Mouse (Mus musculus) heart, embryonic 14.5 days (tissue): ENCODE measurements around the gene Gm14685. TPM values are rescaled to one million over a fixed set of nuclear protein-coding genes. Genes with fewer than 3 reads are reported as not detected.
"Not testable (repeated sequence)": the region's sequence is repeated elsewhere in the genome, so short reads cannot be mapped to it uniquely, and the experiment has no call there.

Experiments
- ATAC-seq: fragments of 200-750 bp; cut with Nextera tagmentation; 2 replicates; pipeline ENCODE4 v1.8.0; 2017; ENCODE audit warnings: low read depth, moderate TSS enrichment; ENCODE audit not compliant: insufficient number of reproducible peaks, insufficient read depth, low FRiP score
- H3K27ac ChIP-seq, 2 experiments: fragments of 200-500 bp in 1 of 2; fragments of 300-500 bp in 1 of 2; sonication (generic) in 1 of 2; replicated peaks in 1 of 2; 2 replicates each; pipeline ENCODE4 v1.5.1; 2012 to 2014; ENCODE audit warnings: low read depth in 2 of 2, low read length in 2 of 2, control low read depth in 1 of 2, mild to moderate bottlenecking in 1 of 2, mixed read lengths in 1 of 2; ENCODE audit not compliant: control insufficient read depth in 1 of 2, insufficient read depth in 1 of 2
- H3K27me3 ChIP-seq: fragments of 300-500 bp; sonication (generic); 2 replicates; pipeline ENCODE4 v1.6.1; 2014; ENCODE audit warnings: mild to moderate bottlenecking, low read length, control low read depth; ENCODE audit not compliant: control insufficient read depth, insufficient read depth
- H3K36me3 ChIP-seq: fragments of 300-500 bp; sonication (generic); 2 replicates; pipeline ENCODE4 v1.6.1; 2014; ENCODE audit warnings: mild to moderate bottlenecking, control low read depth, low read length, mixed read lengths; ENCODE audit not compliant: control insufficient read depth, insufficient read depth
- H3K4me1 ChIP-seq, 2 experiments: fragments of 200-500 bp in 1 of 2; fragments of 300-500 bp in 1 of 2; sonication (generic) in 1 of 2; 2 replicates each; pipeline ENCODE4 v1.6.1; 2012 to 2014; ENCODE audit warnings: low read length in 2 of 2, control low read depth in 1 of 2, mixed read lengths in 1 of 2; ENCODE audit not compliant: control insufficient read depth in 2 of 2, insufficient read depth in 2 of 2
- H3K4me2 ChIP-seq: fragments of 300-500 bp; sonication (generic); 2 replicates; pipeline ENCODE4 v1.6.1; 2014; ENCODE audit warnings: mild to moderate bottlenecking, low read length
- H3K4me3 ChIP-seq, 2 experiments: fragments of 200-500 bp in 1 of 2; fragments of 300-500 bp in 1 of 2; sonication (generic) in 1 of 2; 2 replicates each; pipeline ENCODE4 v1.5.1; 2012 to 2014; ENCODE audit warnings: low read length in 2 of 2, mild to moderate bottlenecking in 2 of 2, control low read depth in 1 of 2, low read depth in 1 of 2, moderate library complexity in 1 of 2; ENCODE audit not compliant: control insufficient read depth in 1 of 2, insufficient read depth in 1 of 2
- H3K9ac ChIP-seq: fragments of 300-500 bp; sonication (generic); 2 replicates; pipeline ENCODE4 v1.6.1; 2014; ENCODE audit warnings: mild to moderate bottlenecking, low read length
- H3K9me3 ChIP-seq: fragments of 300-500 bp; sonication (generic); 2 replicates; pipeline ENCODE4 v1.6.1; 2016; ENCODE audit warnings: low read length, control low read depth; ENCODE audit not compliant: control insufficient read depth
- WGBS: fragments of 180-500 bp; shearing (Covaris S2); extraction: QIAGEN DNeasy Blood & Tissue Kit; methylation state at CpG from one replicate; pipeline ENCODE4 v1.1.7; 2014; 5-methylcytosine and 5-hydroxymethylcytosine counted together
- polyA plus RNA-seq: library from polyadenylated mRNA; unstranded; fragments of >200 nt; fragmentation: Nextera tagmentation; extraction: Ambion mirVana; gene quantifications from 2 replicates; pipeline ENCODE4 v1.2.1, GENCODE M21; 2014

Gm14685 gene
- polyA plus RNA-seq, 1 experiment from 2014 or later, result not detected

DNA sequence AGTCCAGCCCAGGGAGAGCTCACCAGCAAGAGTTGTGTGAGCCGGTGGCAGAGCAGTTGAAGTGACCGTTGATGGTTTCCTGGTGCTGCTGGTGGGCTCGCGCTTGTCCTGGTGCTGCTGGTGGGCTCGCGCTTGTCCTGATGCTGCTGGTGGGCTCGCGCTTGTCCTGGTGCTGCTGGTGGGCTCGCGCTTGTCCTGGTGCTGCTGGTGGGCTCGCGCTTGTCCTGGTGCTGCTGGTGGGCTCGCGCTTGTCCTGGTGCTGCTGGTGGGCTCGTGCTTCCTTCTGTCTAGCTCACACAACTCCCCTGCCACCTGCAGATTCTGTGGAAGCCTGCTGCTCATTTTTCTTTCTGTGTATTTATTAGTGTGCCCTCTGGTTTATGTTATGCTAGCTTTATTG, 60.0 kb downstream of the Gm14685 start, which contains the start of gene Spin2d:
Gene Spin2d (minus strand): TSS at position 101 of the 400 bp plus-strand sequence.
- not testable (repeated sequence) for H3K4me3 ChIP-seq, H3K36me3 ChIP-seq, H3K9ac ChIP-seq, ATAC-seq, H3K9me3 ChIP-seq, H3K27me3 ChIP-seq, H3K4me2 ChIP-seq, H3K4me1 ChIP-seq, H3K27ac ChIP-seq
- 66% methylated on average over 6 of the region's 15 CpGs for WGBS

Other genes starting within 250 kb of the Gm14685 start
- 63.5 and 68.6 TPM in 2 replicates for gene Cetn2, start 198.6 kb upstream of the Gm14685 start, polyA plus RNA-seq
- 15.5 and 16.5 TPM in 2 replicates for gene Nsdhl, start 198.5 kb upstream of the Gm14685 start, polyA plus RNA-seq
- gene Zfp185, start 129.7 kb upstream of the Gm14685 start, polyA plus RNA-seq, result 4.6 and 4.9 TPM in 2 replicates
- gene Pnma5, start 79.9 kb upstream of the Gm14685 start, polyA plus RNA-seq, result 0.11 TPM in 1 of 2 replicates, not detected in the other
- gene Pnma3, start 52.3 kb upstream of the Gm14685 start, polyA plus RNA-seq, result not detected in 2 replicates
- gene Xlr4a, start 34.6 kb upstream of the Gm14685 start, polyA plus RNA-seq, result 1.8 TPM in 1 of 2 replicates, not detected in the other
- gene Xlr3a, start 20.0 kb upstream of the Gm14685 start, polyA plus RNA-seq, result 1.4 TPM in 2 replicates
- gene Xlr5b, start 31.7 kb downstream of the Gm14685 start, polyA plus RNA-seq, result not detected in 2 replicates
- gene DXBay18, start 32.4 kb downstream of the Gm14685 start, polyA plus RNA-seq, result not detected in 2 replicates
- not detected in 2 replicates for gene Spin2d, start 59.9 kb downstream of the Gm14685 start, polyA plus RNA-seq
- gene Xlr3b, start 75.2 kb downstream of the Gm14685 start, polyA plus RNA-seq, result 2.7 and 11.9 TPM in 2 replicates
- gene Xlr4b, start 97.3 kb downstream of the Gm14685 start, polyA plus RNA-seq, result 0.26 and 2.3 TPM in 2 replicates
- gene F8a, start 111.2 kb downstream of the Gm14685 start, polyA plus RNA-seq, result 9.4 and 10.0 TPM in 2 replicates
- 0.35 TPM in 1 of 2 replicates, not detected in the other for gene Xlr4c, start 126.1 kb downstream of the Gm14685 start, polyA plus RNA-seq
- gene Xlr3c, start 148.3 kb downstream of the Gm14685 start, polyA plus RNA-seq, result not detected in 2 replicates
- gene Xlr5a, start 175.9 kb downstream of the Gm14685 start, polyA plus RNA-seq, result 0.14 TPM in 1 of 2 replicates, not detected in the other
- gene Xlr5c, start 175.9 kb downstream of the Gm14685 start, polyA plus RNA-seq, result not detected in 2 replicates
- gene Gm45015, start 219.8 kb downstream of the Gm14685 start, polyA plus RNA-seq, result not detected in 2 replicates
- 10.2 and 11.0 TPM in 2 replicates for gene Zfp275, start 225.6 kb downstream of the Gm14685 start, polyA plus RNA-seq